Mouse (Mus musculus): ENCODE measurements around the gene Srl. TPM values are rescaled to one million over a fixed set of nuclear protein-coding genes. Genes with fewer than 3 reads are reported as not detected.
A peak's percentile ranks its signal among the peaks of the same experiment; 100 is the strongest.

The Srl gene
- polyA plus RNA-seq, 1 experiment from 2014 or later = 22.1 TPM

DNA sequence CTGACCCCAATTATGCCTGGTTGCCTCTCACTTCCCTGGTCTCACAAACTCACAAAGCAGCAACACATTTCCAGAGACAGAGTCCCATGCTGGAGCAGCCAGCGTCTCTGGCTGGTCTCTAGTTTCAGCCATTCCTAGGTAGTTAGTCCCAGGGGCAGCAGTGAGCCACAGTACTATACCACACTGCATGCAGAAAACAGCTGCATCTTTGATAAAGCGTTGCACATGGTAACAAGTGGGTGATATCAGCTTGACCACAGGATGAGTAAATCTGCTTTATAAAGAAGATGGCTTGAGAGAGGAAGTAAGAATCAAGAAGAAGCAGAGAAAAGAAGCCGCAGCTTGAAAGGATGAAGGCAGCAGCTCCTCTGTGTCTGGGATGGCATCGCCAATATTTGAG, 85.9 kb downstream of the Srl start:
- ATAC-seq (ENCODE audit: borderline replicate concordance, extremely low read depth, low FRiP score, low TSS enrichment) = no peak

DNA sequence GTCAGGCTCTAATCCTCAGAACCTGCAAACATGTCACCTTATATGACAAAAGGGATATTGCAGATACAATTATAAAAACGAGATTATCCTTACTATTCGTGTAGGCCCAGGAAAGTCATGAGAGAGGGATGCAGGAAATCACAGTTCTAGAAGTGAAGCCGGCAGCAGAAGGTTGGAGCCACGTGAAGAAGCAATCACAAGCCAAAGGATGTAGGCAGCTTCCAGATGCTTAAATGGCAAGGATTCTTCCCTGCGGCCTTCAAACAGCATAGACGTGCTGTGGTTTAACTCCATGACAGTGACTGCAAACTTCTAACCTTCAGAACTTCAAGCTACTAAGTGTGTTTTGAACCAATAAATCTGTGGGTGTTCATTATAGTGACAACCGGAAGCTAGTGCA, 87.1 kb downstream of the Srl start:
- Histone ChIP-seq H3K4me2 (no peak overlapping the region), H3K4me3 (no peak overlapping the region), H3K9me3 (no peaks in the 10 kb centered on the region), H3K4me1 (no peaks in the 10 kb centered on the region), H3K27ac (no peak overlapping the region), H3K27me3 (no peaks in the 10 kb centered on the region), H3K9ac (no peak overlapping the region), H3K36me3 (no peaks in the 10 kb centered on the region)
- ATAC-seq (ENCODE audit: borderline replicate concordance, extremely low read depth, low FRiP score, low TSS enrichment) = no peak
- 81% methylated on average over 7 of the region's 7 CpGs for WGBS

More for the DNA sequence above, 85.9 kb downstream of the Srl start:
- Histone ChIP-seq H3K9ac (no peak overlapping the region), H3K4me1 (no peaks in the 10 kb centered on the region), H3K36me3 (no peaks in the 10 kb centered on the region), H3K9me3 (no peaks in the 10 kb centered on the region), H3K27ac (no peak overlapping the region), H3K27me3 (no peaks in the 10 kb centered on the region), H3K4me3 (no peak overlapping the region), H3K4me2 (no peak overlapping the region)
- 83% methylated on average over 4 of the region's 4 CpGs for WGBS

DNA sequence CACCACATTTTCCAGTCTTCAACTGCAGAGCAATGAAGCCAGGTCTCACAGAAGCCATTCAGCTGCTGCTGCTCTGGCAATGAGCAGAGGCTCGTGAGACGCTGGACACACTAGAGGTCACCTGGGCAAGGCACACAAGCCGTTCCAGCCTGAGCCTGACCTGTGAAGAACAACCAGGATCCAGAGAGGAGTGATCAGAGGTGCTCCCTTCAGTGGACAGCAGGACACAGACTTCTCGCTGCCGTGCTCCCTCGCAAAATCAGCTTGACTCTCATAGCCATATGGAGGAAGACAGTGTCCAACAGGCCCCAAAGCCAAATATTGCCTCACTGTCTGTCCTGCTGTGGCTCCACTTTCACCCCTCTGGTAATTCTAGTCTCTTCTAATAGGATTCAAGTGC, 92.2 kb downstream of the Srl start:
- Histone ChIP-seq H3K27me3 (no peaks in the 10 kb centered on the region), H3K4me2 (no peak overlapping the region), H3K4me3 (no peak overlapping the region), H3K4me1 (no peaks in the 10 kb centered on the region), H3K9ac (no peak overlapping the region), H3K36me3 (no peaks in the 10 kb centered on the region), H3K9me3 (no peaks in the 10 kb centered on the region), H3K27ac (no peak overlapping the region)
- ATAC-seq (ENCODE audit: borderline replicate concordance, extremely low read depth, low FRiP score, low TSS enrichment) = no peak
- 85% methylated on average over 6 of the region's 6 CpGs for WGBS

DNA sequence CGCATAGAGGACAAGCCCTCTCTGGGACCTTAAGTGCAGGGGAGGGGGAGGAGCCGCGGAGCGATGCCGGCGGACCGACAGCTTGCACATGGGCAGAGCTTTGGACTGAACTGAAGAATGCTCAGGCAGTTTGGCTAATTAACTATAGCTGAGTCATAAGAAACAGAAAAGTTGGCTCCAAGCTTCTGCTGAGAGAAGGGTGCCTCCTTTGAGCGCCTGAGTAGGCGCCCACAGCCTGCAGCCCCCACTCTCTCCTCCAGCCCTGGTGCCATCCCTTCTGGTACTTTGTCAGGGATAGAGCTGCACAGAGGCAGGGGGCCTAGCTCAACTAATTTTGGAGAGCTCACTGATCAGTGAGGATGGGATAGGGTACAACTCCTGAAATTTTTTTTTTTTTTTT, 93.4 kb downstream of the Srl start:
- Histone ChIP-seq H3K27ac (no peak overlapping the region), H3K9ac (no peak overlapping the region), H3K36me3 (no peaks in the 10 kb centered on the region), H3K4me2 (no peak overlapping the region), H3K4me1 (no peaks in the 10 kb centered on the region), H3K27me3 (no peaks in the 10 kb centered on the region), H3K9me3 (no peaks in the 10 kb centered on the region), H3K4me3 (no peak overlapping the region)
- ATAC-seq (ENCODE audit: borderline replicate concordance, extremely low read depth, low FRiP score, low TSS enrichment) = no peak; the same call in 1 of the 2 replicates
- WGBS = 38% methylated on average over 9 of the region's 9 CpGs

DNA sequence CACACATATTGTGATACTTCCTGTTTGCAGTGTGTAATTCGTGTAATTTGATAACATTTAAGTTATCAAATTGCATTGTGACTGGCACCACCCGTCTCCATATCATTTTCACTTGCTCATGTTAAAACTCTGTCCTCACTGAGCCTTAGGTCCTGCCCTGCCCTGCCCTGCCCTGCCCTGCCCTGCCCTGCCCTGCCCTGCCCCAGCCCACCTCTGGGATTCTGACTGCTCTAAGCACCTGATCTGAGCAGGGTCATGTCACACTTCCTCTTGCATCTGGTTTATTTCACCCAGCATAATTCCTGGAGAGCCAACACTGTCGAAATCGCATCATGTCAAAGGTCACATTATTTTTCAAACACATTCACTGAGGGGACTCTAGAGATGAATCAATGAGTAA, 95.2 kb downstream of the Srl start:
- H3K36me3 ChIP-seq = no peaks in the 10 kb centered on the region
- H3K4me1 ChIP-seq = no peaks in the 10 kb centered on the region
- no peaks in the 10 kb centered on the region for H3K27me3 ChIP-seq
- H3K9me3 ChIP-seq = no peaks in the 10 kb centered on the region
- WGBS = 56% methylated on average over 4 of the region's 4 CpGs
- no peak overlapping the region for H3K9ac ChIP-seq
- H3K4me3 ChIP-seq = no peak overlapping the region
- ATAC-seq (ENCODE audit: borderline replicate concordance, extremely low read depth, low FRiP score, low TSS enrichment) = no peak
- H3K27ac ChIP-seq = no peak overlapping the region
- no peak overlapping the region for H3K4me2 ChIP-seq

DNA sequence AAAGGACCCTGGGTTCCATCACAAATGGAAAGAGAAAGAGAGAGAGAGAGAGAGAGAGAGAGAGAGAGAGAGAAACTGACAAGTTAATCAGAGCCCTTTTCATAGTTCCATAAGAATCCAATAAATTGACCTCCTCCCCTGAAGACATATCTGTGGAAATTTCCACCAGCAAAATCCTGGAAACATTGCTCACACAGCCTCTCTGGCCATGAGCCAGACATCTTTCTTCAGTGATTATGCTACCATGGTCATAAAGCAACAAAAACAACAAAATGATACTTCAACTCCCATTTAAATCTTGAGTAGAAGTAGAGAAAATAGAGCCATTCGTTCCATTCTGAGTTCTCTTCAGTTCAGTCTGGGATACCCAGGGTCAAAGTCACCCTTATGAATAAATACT, 97.2 kb downstream of the Srl start:
- Histone ChIP-seq H3K27ac (no peak overlapping the region), H3K27me3 (no peaks in the 10 kb centered on the region), H3K9ac (no peak overlapping the region), H3K4me1 (no peaks in the 10 kb centered on the region), H3K4me3 (no peak overlapping the region), H3K36me3 (no peaks in the 10 kb centered on the region), H3K4me2 (no peak overlapping the region), H3K9me3 (no peaks in the 10 kb centered on the region)
- ATAC-seq (ENCODE audit: borderline replicate concordance, extremely low read depth, low FRiP score, low TSS enrichment) = no peak
- WGBS = 63% methylated on average over 1 of the region's 1 CpGs

DNA sequence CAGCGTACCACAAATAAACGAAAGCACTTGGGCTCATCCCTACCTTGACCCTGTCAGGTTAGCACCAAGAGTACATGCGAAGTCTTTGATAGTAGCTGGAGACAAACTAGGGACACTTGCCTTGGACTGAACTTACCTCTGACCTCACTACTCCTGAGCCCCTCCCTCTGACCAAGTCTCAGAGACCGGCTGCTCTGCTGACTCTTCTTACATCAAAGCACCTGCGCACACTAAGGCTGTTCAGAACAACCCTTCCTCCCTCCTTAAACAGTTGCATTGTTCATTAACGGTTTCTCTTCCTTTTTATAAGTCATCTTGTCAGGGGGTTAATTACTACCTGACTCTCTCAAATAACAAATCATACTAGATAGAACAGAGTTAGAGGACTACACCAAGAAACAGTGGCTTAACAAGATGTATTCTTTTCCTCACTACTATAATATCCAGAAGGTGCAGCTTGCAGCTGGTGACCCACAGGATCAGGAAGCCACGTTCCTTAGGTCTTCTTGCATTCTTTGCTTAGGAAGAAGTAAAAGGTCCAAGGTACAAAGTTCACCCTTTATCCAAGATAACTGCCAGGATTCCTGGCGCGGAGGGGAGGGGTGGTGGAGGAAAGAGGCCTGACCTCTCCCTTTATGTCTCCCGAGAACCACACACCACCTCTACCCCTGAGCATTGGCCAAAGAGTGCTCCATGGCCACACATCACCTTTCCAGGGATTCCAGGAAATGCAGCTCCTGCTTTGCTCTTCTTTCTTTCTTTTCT, 102.1 kb downstream of the Srl start:
- no peak; the same call in 1 of the 2 replicates for ATAC-seq (ENCODE audit: borderline replicate concordance, extremely low read depth, low FRiP score, low TSS enrichment)
- WGBS = 45% methylated on average over 10 of the region's 10 CpGs

DNA sequence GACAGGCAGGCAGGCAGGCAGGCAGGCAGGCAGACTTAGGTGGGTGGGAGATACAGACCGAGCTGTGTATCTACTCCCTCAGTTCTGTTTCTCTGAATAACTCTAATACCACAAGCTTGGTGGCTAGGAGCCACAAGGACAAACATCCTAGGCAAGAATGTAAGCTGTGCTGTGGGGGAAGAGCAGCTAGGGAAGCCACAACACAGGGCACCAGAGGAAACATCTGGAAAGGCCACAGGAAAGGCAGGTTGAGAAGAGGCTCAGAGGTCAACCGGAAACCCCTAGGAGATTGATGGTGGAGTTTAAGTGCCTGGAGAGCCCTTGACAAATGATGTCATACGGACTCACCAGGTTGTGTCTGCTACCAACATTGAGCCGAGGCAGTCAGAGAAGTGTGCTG, 104.9 kb downstream of the Srl start:
- H3K4me2 ChIP-seq = no peak overlapping the region
- H3K36me3 ChIP-seq = no peaks in the 10 kb centered on the region
- H3K4me1 ChIP-seq = no peaks in the 10 kb centered on the region
- H3K27me3 ChIP-seq = no peaks in the 10 kb centered on the region
- H3K9me3 ChIP-seq = no peaks in the 10 kb centered on the region
- no peak overlapping the region for H3K9ac ChIP-seq
- H3K4me3 ChIP-seq = no peak overlapping the region
- 27% methylated on average over 4 of the region's 4 CpGs for WGBS
- peak; percentile 35; the same call in 1 of the 2 replicates for ATAC-seq (ENCODE audit: borderline replicate concordance, extremely low read depth, low FRiP score, low TSS enrichment)
- H3K27ac ChIP-seq = no peak overlapping the region

More for the DNA sequence above, 102.1 kb downstream of the Srl start:
- Histone ChIP-seq H3K36me3 (no peaks in the 10 kb centered on the region), H3K4me3 (no peak overlapping the region), H3K4me2 (no peak overlapping the region), H3K27me3 (no peaks in the 10 kb centered on the region), H3K27ac (no peak overlapping the region), H3K4me1 (no peaks in the 10 kb centered on the region), H3K9ac (no peak overlapping the region), H3K9me3 (no peaks in the 10 kb centered on the region)

DNA sequence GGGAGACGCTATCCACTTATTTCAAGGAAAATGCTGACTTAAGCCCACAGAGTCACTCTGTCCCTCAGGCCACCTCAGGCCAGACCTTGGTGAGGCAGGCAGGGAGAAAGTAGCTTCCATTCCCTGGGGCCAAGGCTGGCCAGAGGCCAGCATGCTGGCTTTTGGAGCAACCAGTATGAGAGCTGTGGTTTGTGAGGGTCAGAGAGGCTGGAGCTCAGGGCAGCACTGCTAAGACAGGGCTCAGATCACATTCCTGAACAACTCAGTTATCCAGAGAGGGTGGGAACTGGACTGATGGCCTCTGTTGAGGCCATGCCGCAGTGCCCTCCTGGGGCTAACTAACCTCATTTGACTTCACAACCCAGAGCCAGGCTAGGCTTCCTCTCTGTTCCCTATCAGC, 106.2 kb downstream of the Srl start:
- WGBS = 93% methylated on average over 2 of the region's 2 CpGs
- Histone ChIP-seq H3K36me3 (no peaks in the 10 kb centered on the region), H3K4me3 (no peak overlapping the region), H3K4me1 (no peaks in the 10 kb centered on the region), H3K27me3 (no peaks in the 10 kb centered on the region), H3K27ac (no peak overlapping the region), H3K9me3 (no peaks in the 10 kb centered on the region), H3K4me2 (no peak overlapping the region), H3K9ac (no peak overlapping the region)
- ATAC-seq (ENCODE audit: borderline replicate concordance, extremely low read depth, low FRiP score, low TSS enrichment) = no peak

DNA sequence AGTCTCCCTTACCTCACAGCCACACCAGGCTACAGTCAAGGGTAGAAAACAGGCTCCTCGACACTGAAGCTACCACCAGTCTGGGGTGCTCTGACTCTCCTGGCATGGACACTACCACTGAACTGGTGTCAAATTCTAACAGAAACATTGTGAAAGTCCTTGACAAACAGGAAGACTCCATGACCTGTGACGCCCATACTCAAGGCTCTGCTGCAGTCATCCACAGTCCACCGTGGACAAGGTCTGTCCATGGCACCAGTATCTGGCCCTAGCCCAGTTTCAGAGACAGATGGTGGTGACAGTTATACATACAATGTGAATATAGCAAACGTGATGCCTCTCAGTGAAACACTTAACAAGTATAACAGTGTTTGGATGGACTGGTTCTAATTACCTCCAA, 109.8 kb downstream of the Srl start:
- Histone ChIP-seq H3K9ac (no peak overlapping the region), H3K27me3 (no peaks in the 10 kb centered on the region), H3K4me3 (no peak overlapping the region), H3K4me2 (no peak overlapping the region), H3K27ac (no peak overlapping the region), H3K36me3 (no peaks in the 10 kb centered on the region), H3K4me1 (no peaks in the 10 kb centered on the region), H3K9me3 (no peaks in the 10 kb centered on the region)
- ATAC-seq (ENCODE audit: borderline replicate concordance, extremely low read depth, low FRiP score, low TSS enrichment) = no peak
- 54% methylated on average over 4 of the region's 4 CpGs for WGBS

DNA sequence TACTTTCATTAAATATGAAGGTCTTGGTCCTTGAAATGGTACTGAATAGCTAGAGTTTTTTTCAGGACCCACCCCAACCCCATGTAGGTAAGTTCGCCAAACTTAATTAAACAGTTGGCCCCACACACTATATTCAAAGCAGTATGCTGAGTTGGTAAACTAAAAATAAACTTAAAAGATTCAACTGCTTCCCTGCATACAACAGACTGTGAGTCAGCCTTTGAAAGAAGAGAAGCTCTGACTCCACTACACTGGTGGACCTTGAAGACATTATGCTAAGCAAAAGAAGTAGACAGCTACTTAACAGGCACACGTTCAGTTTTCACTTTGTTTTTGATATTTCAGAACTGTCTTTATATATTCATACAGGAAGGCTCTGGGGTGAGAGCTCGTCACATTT, 110.6 kb downstream of the Srl start:
- 72% methylated on average over 3 of the region's 3 CpGs for WGBS
- ATAC-seq (ENCODE audit: borderline replicate concordance, extremely low read depth, low FRiP score, low TSS enrichment) = no peak
- no peak overlapping the region for H3K9ac ChIP-seq

DNA sequence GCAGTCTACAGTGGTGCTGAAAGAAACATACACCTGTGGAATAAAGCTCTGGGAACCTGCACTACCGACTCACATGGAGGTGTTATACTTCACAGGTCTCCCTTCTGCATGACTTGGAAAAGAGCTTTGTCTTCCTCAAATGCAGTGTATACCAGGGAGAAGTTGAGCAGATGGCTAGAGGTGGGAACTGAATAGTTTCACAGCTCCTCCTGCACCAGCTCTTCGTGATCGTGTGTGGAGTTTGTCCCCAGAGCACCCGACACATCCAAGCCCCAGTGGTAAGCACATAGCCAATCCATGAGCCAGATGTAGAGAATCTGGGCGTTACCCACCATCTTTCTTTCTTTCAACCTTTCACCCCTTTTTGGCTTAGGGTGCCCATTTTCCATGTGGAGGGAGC, 111.4 kb downstream of the Srl start:
- Histone ChIP-seq H3K4me3 (no peak overlapping the region), H3K9me3 (no peaks in the 10 kb centered on the region), H3K4me1 (no peaks in the 10 kb centered on the region), H3K9ac (no peak overlapping the region), H3K27me3 (no peaks in the 10 kb centered on the region), H3K27ac (no peak overlapping the region), H3K4me2 (no peak overlapping the region), H3K36me3 (no peaks in the 10 kb centered on the region)
- no peak for ATAC-seq (ENCODE audit: borderline replicate concordance, extremely low read depth, low FRiP score, low TSS enrichment)
- WGBS = 71% methylated on average over 5 of the region's 5 CpGs

More for the DNA sequence above, 110.6 kb downstream of the Srl start:
- no peak overlapping the region for H3K4me3 ChIP-seq
- H3K9me3 ChIP-seq = no peaks in the 10 kb centered on the region
- H3K36me3 ChIP-seq = no peaks in the 10 kb centered on the region
- H3K4me2 ChIP-seq = no peak overlapping the region
- H3K27ac ChIP-seq = no peak overlapping the region
- no peaks in the 10 kb centered on the region for H3K4me1 ChIP-seq
- H3K27me3 ChIP-seq = no peaks in the 10 kb centered on the region
